In genomic region chr7:25676085-25676781, GRCm38 (mm10) we compare ENCODE assay signal across 8 mouse cellular contexts. TPM values are rescaled to one million over a fixed set of nuclear protein-coding genes. Genes with fewer than 3 reads are reported as not detected.
A peak's percentile ranks its signal among the peaks of the same experiment; 100 is the strongest.
DNase-seq lines count a peak whose midpoint lies in the region; ATAC-seq lines count a peak whose summit lies in the region.
"Had no signal": no experiment of that assay in that cellular context is flagged by ENCODE, and none has a peak within 500 bp of the region (broad histone marks: within the 10 kb centered on the region; RNA-seq: fewer than 3 reads in every experiment).

No protein-coding gene starts in this region.

- H3K36me3 ChIP-seq in liver, embryonic 12.5 days = no peaks in the 10 kb centered on the region
- H3K36me3 ChIP-seq: limb, embryonic 12.5 days had no signal

- ATAC-seq in liver, embryonic 12.5 days = no peak

- 72% methylated on average over 15 of the region's 15 CpGs for WGBS in liver, embryonic 12.5 days (ENCODE audit: insufficient replicate concordance)

- H3K4me3 ChIP-seq in liver, embryonic 12.5 days = no peak overlapping the region

- H3K27ac ChIP-seq in liver, embryonic 12.5 days = no peak overlapping the region
- H3K27ac ChIP-seq: limb, embryonic 12.5 days had no signal

- H3K4me2 ChIP-seq in liver, embryonic 12.5 days = no peak overlapping the region
- H3K4me2 ChIP-seq: limb, embryonic 12.5 days had no signal

- H3K27me3 ChIP-seq in liver, embryonic 12.5 days (replicated peaks) = peaks cover 42% of the 10 kb centered on the region

- 0 out of 2 replicates have a peak, but pooled peaks cover 4% of the 10 kb centered on the region for H3K9me3 ChIP-seq in liver, embryonic 12.5 days (replicated peaks)
- H3K9me3 ChIP-seq: limb, embryonic 12.5 days had no signal

- peaks cover 41% of the 10 kb centered on the region for H3K4me1 ChIP-seq in liver, embryonic 12.5 days

- DNase-seq in adrenal gland, adult 18-20 months (ENCODE audit: low spot score in 2 of 2) = peak; percentile 42 to 58
- peak; percentile 99 for DNase-seq in cerebellum, adult 11 months
- peak; percentile 45 to 70 for DNase-seq in gastrocnemius, adult 8-10 months (ENCODE audit: low spot score in 2 of 2)
- peak; percentile 38 to 57 for DNase-seq in kidney, postnatal 4 days
- DNase-seq in lung, postnatal 10 days = peak; percentile 93
- peak; percentile 97 for DNase-seq in right cerebral cortex, postnatal 4 days

- no peak overlapping the region for H3K9ac ChIP-seq in liver, embryonic 12.5 days
- H3K9ac ChIP-seq: limb, embryonic 12.5 days had no signal

RNA-seq across cellular contexts. Expression of gene Tmem91, which starts 1.3 kb away (rescaled TPM):
- not detected for total RNA-seq in adrenal gland, adult 18-20 months (2021)
- total RNA-seq in gastrocnemius, adult 8-10 months (2022) = not detected
- 2.0 and 3.2 TPM in 2 replicates for polyA plus RNA-seq in liver, embryonic 12.5 days (2016; fragmentation: Nextera tagmentation; extraction: Ambion mirVana)

RNA-seq across cellular contexts. Expression of gene B9d2, which starts 4.3 kb away (rescaled TPM):
- 10 to 100 TPM; 15.0 to 16.2 TPM for total RNA-seq in adrenal gland, adult 18-20 months (2021)
- 10 to 100 TPM in 1 of 4 experiments, 1 to 10 TPM in 3; 6.6 to 10.6 (median 6.8) TPM for total RNA-seq in gastrocnemius, adult 8-10 months (2022)
- polyA plus RNA-seq in liver, embryonic 12.5 days (2016; fragmentation: Nextera tagmentation; extraction: Ambion mirVana) = 24.9 and 29.5 TPM in 2 replicates

RNA-seq across cellular contexts. Expression of gene Tgfb1, which starts 10.6 kb away (rescaled TPM):
- 10 to 100 TPM; 26.2 to 36.0 TPM for total RNA-seq in adrenal gland, adult 18-20 months (2021)
- total RNA-seq in gastrocnemius, adult 8-10 months (2022) = 1 to 10 TPM; 2.1 to 4.7 (median 3.9) TPM
- 13.6 and 14.2 TPM in 2 replicates for polyA plus RNA-seq in liver, embryonic 12.5 days (2016; fragmentation: Nextera tagmentation; extraction: Ambion mirVana)

RNA-seq across cellular contexts. Expression of gene Exosc5, which starts 17.3 kb away (rescaled TPM):
- total RNA-seq in adrenal gland, adult 18-20 months (2021) = 10 to 100 TPM; 38.0 to 49.3 TPM
- total RNA-seq in gastrocnemius, adult 8-10 months (2022) = 10 to 100 TPM; 24.3 to 32.8 (median 27.2) TPM
- 80.4 and 82.2 TPM in 2 replicates for polyA plus RNA-seq in liver, embryonic 12.5 days (2016; fragmentation: Nextera tagmentation; extraction: Ambion mirVana)

RNA-seq across cellular contexts. Expression of gene Bckdha, which starts 17.5 kb away (rescaled TPM):
- total RNA-seq in adrenal gland, adult 18-20 months (2021) = 100 to 1,000 TPM; 232 to 288 TPM
- total RNA-seq in gastrocnemius, adult 8-10 months (2022) = 100 to 1,000 TPM; 116 to 140 (median 128) TPM
- 21.0 and 21.7 TPM in 2 replicates for polyA plus RNA-seq in liver, embryonic 12.5 days (2016; fragmentation: Nextera tagmentation; extraction: Ambion mirVana)

Comparison
In these comparisons a context has a peak if more than half of its experiments do, and no peak if none do; other contexts are left out.
1. DNase-seq: peak in every context shown above with its lines; median percentile 99 in cerebellum, adult 11 months; 97 in right cerebral cortex, postnatal 4 days; 93 in lung, postnatal 10 days; 58 in gastrocnemius, adult 8-10 months; 50 in adrenal gland, adult 18-20 months; 48 in kidney, postnatal 4 days.
2. RNA of gene Tgfb1, which starts 10.6 kb away (total RNA-seq): 26.2 to 36.0 TPM in adrenal gland, adult 18-20 months; 2.1 to 4.7 TPM in gastrocnemius, adult 8-10 months; every median in the first group is over 4 times any median in the second.